Mouse (Mus musculus) spleen, embryonic (tissue): ENCODE measurements around the gene Rnf157.
"Not testable (repeated sequence)": the region's sequence is repeated elsewhere in the genome, so short reads cannot be mapped to it uniquely, and the experiment has no call there.

ENCODE experiments used
- CTCF ChIA-PET: fragments of 350-600 bp; sonication (Branson Sonifier 250); formaldehyde crosslinking; loops from one replicate; lab custom pipeline; 2022; lab: Charles Lee

Rnf157 gene

DNA sequence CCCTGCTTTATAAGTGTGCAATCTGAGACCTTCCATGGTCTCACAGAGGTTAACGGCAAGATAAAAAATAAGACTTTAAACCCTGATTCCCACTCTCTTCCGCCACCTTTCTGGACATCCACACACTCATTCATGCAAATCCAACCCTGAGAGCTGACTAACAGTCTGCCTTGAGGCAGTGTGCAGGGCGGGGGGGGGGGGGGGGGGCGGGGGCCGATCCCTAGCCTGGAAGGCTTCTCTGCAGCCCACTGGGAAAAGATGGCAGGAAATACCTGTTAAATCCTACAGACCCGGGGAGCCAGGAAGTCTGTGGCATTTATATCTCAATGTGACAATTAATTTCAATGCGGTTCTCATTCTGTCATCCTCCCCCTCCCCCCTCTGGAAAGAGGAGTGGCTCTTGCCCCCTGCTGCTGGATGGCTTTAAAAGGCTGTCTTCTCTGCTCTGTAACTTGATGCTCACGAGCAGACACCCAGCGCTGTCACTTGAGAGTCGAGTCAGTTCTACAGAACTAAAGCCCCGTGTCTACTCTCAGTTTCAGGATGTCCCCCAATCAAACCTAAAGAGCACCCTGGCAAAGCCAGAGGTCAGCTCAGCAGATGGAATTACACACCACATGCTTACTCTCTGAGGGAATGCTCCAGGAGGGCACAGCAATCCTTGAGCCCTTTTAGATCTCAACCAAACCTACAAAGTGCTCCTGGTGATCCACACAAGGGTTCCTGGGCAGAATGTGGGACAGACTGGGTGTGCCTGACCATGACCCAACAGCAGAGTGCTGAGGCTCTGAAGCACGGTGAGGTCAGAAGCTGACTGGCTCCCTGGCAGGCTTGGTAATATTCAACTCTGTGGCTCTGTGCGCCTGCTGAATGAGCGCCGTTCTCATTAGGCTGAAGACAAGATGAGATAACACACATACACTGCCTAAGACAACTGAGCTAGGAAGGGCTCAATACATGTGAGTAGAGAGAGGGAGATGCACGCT, 25.5 kb downstream of the Rnf157 start:
- CTCF ChIA-PET: interaction anchor here (0.5 to 1.0 kb wide), 5 partner anchors 9 to 1022 kb away, joined by 3 to 4 read pairs (median 3); no protein-coding TSS in a partner anchor

DNA sequence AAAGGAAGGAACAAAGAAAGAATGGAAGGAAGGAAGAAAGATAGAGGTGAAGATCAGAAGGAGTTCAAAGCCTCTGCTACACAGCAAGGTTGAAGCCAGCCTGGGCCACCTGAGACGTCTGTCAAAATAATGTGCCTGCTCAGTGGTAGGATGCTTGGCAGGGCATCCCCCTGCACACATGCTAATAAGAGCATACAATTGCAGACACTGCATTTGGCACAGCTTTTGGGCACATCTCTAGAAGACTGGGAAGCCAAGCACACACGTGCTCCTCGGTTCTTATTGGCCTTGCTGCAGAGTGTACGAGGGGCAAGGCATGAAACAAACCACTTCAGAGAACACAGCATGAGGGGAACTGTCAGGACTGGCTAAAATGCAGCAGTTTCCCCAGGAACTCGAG, 26.8 kb downstream of the Rnf157 start:
- CTCF ChIA-PET: interaction anchor here (1.0 kb wide), 1 partner anchor 7 kb away, joined by 3 read pairs; no protein-coding TSS in a partner anchor

DNA sequence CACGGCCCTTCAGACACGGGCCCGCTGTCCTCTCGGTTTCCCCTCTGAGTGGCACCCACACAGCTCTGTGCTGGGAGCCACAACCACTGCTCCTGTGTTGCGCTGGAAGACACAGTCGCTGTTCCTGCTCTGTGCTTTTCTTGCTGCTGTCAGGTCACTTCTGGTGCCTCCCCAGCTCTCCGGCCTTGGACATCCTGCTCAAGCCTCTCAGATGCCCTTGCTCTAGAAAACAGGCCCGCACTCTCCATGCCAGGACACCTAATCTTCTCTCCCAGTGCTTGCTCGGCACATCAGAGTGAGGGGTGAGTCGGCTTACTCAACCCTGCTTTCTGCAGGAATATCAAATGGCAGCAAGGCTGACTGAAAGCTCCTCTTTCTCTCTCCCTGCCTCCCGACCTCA, 28.7 kb downstream of the Rnf157 start:
- CTCF ChIA-PET: interaction anchor here (1.3 kb wide), 1 partner anchor 62 kb away, joined by 4 read pairs; no protein-coding TSS in a partner anchor

DNA sequence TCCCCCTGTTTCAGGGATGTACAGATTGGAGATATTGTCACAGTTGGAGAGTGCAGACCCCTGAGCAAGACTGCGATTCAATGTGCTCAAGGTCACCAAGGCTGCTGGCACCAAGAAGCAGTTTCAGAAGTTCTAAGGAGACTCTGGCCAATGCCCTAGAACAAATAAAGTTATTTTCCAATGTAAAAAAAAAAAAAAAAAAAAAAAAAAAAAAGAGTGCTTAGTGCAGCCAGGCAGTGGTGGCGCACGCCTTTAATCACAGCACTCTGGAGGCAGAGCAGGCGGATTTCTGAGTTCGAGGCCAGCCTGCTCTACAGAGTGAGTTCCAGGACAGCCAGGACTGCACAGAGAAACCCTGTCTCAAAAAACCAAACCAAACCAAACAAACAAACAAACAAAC, 29.8 kb downstream of the Rnf157 start:
- CTCF ChIA-PET: not testable (repeated sequence)

DNA sequence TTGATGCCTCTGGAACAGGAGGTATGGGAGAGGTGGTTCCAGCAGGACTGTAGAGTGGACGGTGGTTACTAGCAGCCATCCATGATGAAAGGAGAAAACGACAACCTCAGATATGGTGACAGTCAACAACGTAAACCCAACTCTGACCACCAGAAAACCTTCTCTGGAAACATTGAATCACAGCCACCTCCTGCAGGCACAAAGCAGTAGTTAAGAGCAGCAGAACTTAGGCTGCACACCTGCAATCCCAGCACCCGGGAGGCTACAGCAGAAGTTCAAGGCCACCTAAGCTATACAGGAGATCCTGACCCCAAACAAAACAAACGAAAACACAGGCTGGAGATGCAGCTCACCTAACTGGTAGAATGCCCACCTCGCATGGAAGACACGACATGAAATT, 32.1 kb downstream of the Rnf157 start:
- CTCF ChIA-PET: interaction anchor here (0.6 to 0.7 kb wide), 2 partner anchors 31 to 59 kb away, joined by 3 to 4 read pairs; no protein-coding TSS in a partner anchor

DNA sequence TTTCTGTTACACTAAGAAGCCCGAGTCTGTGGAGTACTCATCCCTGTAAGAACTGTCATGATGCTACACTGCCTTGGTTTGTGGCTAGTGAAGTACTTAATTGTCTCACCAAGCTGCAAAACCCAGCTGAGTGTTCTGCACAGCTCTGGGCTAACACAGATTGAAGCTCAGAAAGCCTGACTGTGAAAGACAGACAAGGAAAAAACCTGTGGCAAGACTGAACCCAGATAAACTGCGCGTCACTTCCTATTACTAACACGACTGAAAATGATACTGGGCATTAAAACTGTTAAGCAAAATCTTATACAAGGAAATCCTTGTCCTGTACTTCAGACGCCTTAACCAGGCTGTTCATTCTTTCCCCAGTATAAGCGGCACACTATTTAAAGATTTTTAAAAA, 33.3 kb downstream of the Rnf157 start:
- CTCF ChIA-PET: no interaction called here

DNA sequence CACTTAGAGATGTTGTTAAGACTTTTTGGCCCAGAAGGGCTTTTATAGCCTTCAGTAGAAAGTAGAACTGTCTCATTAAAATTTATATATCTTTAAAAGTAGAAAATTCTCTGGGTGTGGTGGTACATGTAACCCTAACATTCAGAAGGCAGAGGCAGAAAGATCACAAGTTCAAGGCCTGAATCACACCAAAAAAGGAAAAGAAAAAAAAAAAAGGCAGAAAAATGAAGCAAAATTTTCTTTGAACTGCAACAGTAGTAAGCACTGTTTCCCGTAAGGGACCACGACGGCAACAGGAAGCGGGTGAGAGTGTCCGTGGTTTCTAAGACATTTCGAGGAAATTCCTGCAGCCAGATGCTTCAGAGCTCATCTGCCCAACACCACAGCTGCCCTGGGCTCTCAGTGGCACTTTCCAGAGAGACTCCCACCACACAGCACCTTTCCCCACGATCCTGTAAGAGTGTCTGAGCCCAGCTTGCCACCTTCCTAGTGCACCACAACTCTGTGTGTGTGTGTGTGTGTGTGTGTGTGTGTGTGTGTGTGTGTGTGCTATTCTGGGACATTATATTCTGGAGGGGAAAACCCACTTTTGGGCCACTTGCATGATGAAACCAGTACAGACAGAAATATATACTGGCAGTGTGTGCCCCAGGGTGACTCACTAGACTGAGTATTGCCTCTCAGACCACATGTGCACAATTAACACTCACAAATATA, 35.7 kb downstream of the Rnf157 start:
- CTCF ChIA-PET: interaction anchor here (0.5 to 2.0 kb wide), 4 partner anchors 19 to 87 kb away, joined by 3 to 8 read pairs (median 4); no protein-coding TSS in a partner anchor

DNA sequence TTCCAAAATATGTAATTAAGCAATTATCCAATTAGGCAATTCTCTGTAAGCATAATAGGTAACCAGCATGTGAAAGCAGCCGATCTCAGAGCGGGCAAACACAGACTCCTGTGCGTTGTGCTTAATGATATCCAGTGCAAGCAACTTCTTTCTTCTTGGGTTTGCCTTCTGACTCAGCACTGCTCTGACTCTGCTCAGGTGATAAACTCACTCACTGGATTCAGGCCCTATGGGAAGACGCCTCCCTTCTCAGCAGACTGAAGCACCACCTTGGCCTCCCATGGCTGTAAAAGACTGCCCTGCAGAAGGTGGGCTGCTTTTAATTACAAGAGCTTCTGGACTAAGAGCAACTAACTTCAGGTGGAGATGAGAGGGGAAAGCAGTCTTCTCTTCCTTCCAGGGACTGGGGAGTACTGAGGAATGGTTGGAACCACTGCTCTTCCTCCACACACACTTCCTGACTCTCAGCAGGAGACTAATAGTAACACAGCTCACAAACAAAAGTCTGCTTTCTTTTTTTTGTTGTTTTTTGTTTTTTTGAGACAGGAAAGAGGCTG, 40.9 kb downstream of the Rnf157 start:
- CTCF ChIA-PET: no interaction called here

DNA sequence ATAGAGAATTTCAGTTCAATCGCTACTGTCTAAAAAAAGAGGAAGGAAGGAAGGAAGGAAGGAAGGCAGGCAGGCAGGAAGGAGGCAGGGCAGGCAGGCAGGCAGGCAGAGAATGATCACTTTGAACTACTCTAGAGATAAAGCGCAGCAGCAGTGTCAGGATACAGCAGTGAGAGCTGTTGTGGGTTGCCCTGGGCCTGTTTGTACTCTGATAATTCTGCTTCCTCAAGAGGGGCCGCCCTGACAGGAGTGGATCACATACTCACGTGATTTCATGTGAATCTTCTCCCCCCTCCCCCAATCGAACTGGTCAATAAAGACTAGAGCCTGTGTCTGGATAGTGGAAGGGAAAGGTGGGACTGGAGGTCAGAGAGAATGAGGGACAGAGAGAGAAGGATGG, 43.2 kb downstream of the Rnf157 start:
- CTCF ChIA-PET: interaction anchor here (0.7 kb wide), 1 partner anchor 66 kb away, joined by 3 read pairs; no protein-coding TSS in a partner anchor

DNA sequence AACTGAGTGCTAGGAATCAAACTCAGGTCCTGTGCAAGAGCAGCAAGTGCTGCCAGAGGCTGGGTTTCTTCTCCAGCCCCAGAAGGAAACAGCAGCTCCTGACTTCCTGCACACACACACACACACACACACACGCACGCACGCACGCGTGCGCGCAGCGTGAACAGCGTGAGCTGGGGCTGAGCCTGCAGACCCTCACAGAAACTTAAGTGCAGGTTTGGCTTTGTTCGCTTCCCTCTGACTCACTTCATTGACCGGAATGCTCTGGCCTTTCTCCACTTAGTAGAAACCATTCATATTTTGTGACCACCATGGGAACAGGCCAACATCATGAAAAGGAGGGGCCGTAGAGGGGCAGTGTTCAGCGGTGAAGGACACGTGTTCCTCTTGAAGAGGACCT, 43.8 kb downstream of the Rnf157 start:
- CTCF ChIA-PET: interaction anchor here (0.6 to 1.9 kb wide), 2 partner anchors 50 to 144 kb away, joined by 4 to 6 read pairs; no protein-coding TSS in a partner anchor

DNA sequence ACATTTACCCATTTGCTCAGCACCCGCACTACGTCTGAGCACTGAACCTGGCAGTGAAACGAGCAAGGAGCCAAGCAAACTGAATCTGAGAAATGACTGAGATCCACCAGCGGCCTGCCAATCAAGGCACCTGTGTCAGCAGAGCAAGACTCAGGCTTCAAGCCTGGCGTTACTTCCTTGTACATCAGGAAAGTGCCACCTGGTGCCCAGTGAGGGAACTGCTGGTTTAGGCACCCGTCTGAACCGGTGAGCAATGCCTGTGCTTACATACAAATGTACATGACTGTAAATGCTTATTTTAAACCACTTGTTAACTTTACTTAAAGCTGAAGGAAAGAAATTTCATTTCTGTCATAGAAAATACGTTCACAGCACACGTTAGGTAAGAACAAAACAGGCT, 44.7 kb downstream of the Rnf157 start:
- CTCF ChIA-PET: interaction anchor here (0.6 to 1.9 kb wide), 2 partner anchors 49 to 79 kb away, joined by 4 to 6 read pairs; no protein-coding TSS in a partner anchor

DNA sequence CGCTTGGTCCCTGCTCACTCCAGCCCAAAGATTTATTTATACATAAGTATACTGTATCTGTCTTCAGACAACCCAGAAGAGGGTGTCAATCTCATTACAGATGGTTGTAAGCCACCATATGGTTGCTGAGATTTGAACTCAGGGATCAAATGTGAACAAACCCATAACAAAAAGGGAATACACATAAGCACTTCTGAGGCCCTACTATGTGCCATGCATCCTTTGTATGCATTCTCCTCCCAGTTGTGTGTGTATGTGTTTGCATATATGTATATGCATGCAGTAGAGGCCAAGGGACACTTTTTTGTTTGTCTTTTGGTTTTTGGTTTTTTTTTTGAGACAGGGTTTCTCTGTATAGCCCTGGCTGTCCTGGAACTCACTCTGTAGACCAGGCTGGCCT, 46.2 kb downstream of the Rnf157 start:
- CTCF ChIA-PET: no interaction called here

DNA sequence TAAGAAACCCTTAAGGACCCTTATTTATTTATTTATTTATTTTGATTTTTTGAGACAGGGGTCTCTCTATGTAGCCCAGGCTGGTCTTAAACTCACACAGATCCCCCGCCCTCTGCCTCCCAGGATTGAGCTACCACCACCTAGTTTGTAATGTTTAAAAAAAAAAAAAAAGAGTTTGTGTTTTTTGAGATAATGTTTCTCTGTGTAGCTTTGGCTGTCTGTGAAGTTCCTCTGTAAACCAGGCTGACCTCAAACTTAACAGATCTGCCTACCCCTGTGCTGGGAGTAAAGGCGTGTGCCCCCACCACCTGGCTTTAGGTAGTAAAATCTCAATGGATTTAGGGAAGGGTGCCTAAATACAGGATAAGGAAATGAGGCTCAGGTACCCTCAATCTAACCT, 46.7 kb downstream of the Rnf157 start:
- CTCF ChIA-PET: no interaction called here

DNA sequence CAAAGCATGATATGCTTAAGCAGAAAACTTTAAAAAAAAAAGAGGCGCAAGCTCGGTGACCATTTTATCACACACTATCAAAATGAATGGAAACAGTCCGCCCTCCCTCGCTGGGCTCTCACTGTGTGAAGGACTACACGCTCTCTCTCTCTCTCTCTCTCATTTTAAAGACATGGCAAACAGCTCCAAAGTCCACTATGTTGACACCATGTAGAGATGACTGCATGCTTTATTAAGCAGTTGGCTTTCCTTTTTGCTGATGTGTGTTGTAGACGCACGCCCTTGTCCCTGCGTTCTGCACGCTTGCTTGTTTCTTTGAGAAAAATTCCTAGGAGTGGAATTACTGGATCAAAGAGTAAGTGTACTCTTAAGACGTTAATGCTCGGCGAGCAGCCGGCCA, 47.4 kb downstream of the Rnf157 start:
- CTCF ChIA-PET: no interaction called here

DNA sequence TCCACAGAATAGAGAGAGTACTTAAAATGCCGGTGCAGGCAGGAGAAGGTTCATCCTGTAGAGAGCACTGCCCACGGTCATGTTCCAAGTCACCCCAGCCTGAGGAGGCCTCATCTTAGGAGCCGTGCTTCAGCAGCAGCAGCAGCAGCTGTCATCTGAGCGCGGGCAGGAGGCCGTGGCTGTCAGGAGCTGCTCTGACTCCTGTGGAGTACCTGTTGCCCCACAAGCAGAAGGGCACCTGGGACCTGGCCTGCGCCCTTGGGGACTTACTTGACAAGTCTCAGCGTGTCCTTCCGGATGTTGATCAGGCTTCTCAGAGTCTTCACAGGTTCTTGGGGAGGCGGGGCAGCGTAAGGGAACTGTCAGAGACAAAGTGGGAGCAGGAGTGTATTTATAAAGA, 50.8 kb downstream of the Rnf157 start:
- CTCF ChIA-PET: no interaction called here

DNA sequence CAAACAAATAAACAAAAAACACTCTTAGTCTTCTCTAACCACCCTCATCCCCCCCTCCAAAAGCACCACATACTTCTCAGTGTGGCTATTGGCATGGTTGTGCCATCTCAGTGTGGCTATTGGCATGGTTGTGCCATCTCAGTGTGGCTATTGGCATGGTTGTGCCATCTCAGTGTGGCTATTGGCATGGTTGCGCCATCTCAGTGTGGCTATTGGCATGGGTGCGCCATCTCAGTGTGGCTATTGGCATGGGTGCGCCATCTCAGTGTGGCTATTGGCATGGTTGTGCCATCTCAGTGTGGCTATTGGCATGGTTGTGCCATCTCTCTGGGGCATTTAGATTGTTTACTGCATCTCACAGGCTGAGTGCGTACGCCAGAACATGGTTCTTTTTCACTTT, 51.9 kb downstream of the Rnf157 start:
- CTCF ChIA-PET: interaction anchor here (0.7 kb wide), 1 partner anchor 42 kb away, joined by 3 read pairs; no protein-coding TSS in a partner anchor

DNA sequence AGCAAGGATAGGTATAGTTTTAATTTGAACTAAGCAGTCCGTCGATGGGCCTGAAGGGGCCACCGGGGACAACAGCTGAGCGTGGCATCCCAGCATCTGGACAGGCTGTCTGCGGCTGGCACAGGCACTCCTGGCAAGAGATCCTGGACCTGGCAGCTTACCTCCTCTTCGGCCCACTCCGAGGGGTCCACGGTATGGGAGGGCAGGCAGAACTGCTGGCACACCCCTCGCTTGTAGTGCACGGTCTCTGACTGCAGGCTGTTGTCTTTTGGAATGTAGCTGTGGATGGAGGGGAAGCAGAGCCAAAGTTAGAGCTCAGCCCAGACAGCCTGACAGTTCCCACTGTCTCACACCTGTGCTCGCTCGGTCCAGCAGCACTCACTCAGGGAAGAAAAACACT, 53.2 kb downstream of the Rnf157 start:
- CTCF ChIA-PET: interaction anchor here (0.6 to 0.9 kb wide), 3 partner anchors 85 to 277 kb away, joined by 3 to 4 read pairs (median 3); no protein-coding TSS in a partner anchor

DNA sequence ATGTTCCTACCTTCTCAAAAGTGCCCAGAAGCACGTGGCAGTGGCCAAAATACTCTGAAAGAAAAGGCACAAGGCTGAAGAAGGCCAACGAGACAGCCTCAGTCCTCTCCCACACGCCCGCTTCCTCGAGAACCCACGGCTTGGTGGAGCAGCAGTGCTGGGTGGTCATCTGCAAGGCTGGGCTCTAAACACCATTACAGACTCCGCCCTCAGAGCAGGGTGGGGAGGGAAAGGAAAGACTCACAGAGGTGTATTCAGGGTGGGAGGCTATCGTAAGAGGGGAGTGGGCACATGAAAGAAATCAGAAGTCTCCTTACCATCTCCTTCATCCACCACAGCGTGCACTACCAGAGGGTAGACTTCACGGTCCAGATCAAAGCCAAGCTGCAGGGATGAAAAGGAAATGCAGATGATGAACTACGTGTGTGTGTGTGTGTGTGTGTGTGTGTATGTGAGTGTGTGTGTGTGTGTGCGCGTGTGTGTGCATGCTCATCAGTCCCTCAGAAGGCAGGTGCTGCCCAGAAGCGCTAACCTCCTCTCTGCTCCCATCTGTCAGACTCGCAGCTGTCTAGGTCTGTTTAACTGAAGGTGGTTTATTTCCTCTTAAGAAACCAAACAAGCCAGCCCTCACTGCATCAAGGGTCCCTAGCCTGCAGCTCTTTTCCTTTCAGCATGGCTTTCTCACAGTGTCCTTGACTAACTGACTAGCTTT, 53.8 kb downstream of the Rnf157 start:
- CTCF ChIA-PET: interaction anchor here (0.6 to 0.9 kb wide), 3 partner anchors 86 to 277 kb away, joined by 3 to 4 read pairs (median 3); no protein-coding TSS in a partner anchor

DNA sequence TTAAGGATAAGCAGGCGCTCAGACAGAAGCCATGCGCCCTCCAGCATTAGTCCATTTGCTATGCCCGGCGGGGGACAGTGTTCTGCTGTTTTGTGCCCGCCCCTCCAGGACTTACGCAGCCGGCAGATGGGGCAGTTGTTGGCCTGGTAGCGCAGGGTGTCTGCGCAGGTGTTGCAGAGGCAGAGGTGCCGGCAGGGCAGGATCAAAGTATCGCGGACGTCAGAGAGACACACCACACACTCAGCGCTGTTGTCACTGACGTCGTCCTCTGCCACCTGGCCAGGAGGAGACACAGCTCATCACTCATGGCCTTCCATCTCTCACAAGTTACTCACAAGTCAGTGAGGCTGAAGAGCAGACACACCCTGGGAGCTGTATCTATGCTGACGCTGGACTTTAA, 58.3 kb downstream of the Rnf157 start:
- CTCF ChIA-PET: no interaction called here

DNA sequence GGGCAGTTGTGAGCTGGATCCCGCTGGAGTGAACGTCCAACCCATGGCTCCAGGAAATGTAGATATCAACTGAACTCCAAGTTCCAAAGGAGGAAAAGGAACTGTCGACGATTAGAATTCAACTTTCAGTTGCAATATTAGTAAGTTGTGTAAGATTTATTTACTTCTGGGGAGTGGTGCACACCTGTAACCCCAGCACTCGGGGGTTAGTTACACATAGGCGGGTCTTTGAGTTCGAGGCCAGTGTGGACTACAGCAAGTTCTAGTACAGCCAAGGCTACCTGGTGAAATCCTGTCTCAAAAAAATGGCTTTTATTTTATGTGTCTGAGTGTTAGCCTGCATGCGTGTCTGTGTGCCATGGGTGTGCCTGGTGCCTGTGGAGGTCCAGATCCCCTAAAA, 59.3 kb downstream of the Rnf157 start:
- CTCF ChIA-PET: no interaction called here

DNA sequence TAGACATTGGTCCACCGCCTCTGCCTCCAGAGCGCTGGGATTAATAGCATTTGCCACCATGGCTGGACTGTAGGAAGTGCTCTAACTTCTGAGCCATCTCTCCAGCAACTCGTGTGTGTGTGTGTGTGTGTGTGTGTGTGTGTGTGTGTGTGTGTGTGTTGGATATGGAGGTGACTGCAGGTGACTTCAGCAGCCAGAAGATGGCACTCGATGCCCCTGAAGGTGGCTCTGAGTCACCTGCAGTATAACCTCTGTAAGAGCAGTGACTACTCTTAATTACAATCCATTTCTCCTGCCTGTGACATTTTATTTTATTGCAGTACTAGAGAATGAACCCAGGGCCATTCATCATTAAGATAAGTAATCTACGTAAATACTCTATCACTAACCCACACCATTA, 61.5 kb downstream of the Rnf157 start:
- CTCF ChIA-PET: no interaction called here
